Mouse (Mus musculus): Measurements from ENCODE around the gene Sft2d2. TPM values are rescaled to one million over a fixed set of nuclear protein-coding genes. Genes with fewer than 3 reads are reported as not detected.
A peak's percentile ranks its signal among the peaks of the same experiment; 100 is the strongest.

Sft2d2 gene
- total and polyA plus RNA-seq, 2 experiments = 29.8 to 32.4 TPM

- Histone ChIP-seq H3K4me1 (ENCODE audit: control insufficient read depth, insufficient read depth, low read length) (peaks cover 9% of the 10 kb centered on the region; the same call in 1 of the 2 replicates), H3K4me3 (ENCODE audit: insufficient read depth, low read depth, low read length) (peak overlapping the region; percentile 94), H3K27me3 (ENCODE audit: control insufficient read depth, insufficient read depth, low read length) (no peaks in the 10 kb centered on the region), H3K36me3 (ENCODE audit: control insufficient read depth, insufficient read depth, low read length) (no peaks in the 10 kb centered on the region), H3K27ac (replicated peaks; ENCODE audit: insufficient read depth, low read depth, low read length) (peak overlapping the region; percentile 66), H3K9ac (ENCODE audit: low read depth, low read length) (no peak overlapping the region), H3K79me2 (ENCODE audit: control insufficient read depth, insufficient read depth, low read length) (peaks cover 15% of the 10 kb centered on the region; the same call in 1 of the 2 replicates)
- TF ChIP-seq CTCF (IDR thresholded peaks at IDR 0.05; ENCODE audit: low read depth, low read length) = no peak
- no peak for TF ChIP-seq POLR2A (IDR thresholded peaks at IDR 0.05; ENCODE audit: extremely low read depth, insufficient read depth, low read length)
- no peak for DNase-seq (ENCODE audit: extremely low read depth, low read depth, low spot score)
- under 1% methylated on average over 5 of the region's 5 CpGs for WGBS
These were observed 400 bp upstream of the Sft2d2 start for GRCm38 (mm10) chr1:165194662-165195013.

DNA sequence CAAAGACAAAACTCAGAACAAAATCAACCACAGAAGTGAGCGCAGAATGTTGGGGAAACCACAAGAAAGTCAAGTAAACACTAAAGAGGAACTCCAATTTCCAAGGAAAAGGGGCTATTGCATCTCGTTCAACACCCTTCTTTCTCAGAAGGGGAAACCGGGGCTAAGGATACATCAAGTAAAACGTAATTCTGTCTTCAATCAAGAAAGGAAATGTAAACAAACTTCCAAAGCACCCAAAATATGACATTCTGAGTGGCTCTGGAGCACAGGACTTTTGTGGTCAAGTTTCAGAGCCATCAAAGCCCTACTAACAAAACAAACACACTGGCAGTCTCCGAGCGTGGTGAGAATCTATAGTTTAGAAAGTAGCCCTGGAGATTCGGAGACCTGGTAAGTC, 812 bp downstream of the Sft2d2 start:
- no peak for TF ChIP-seq CTCF (IDR thresholded peaks at IDR 0.05; ENCODE audit: low read depth, low read length)
- no peak for TF ChIP-seq POLR2A (IDR thresholded peaks at IDR 0.05; ENCODE audit: extremely low read depth, insufficient read depth, low read length)
- no peaks in the 10 kb centered on the region for H3K36me3 ChIP-seq (ENCODE audit: control insufficient read depth, insufficient read depth, low read length)
- H3K4me3 ChIP-seq (ENCODE audit: insufficient read depth, low read depth, low read length) = peak overlapping the region; percentile 94
- 3% methylated on average over 7 of the region's 7 CpGs for WGBS
- peak; percentile 37 for DNase-seq (ENCODE audit: extremely low read depth, low read depth, low spot score)
- 0 out of 2 replicates have a peak, but pooled peaks cover 7% of the 10 kb centered on the region for H3K4me1 ChIP-seq (ENCODE audit: control insufficient read depth, insufficient read depth, low read length)
- H3K9ac ChIP-seq (ENCODE audit: low read depth, low read length) = peak overlapping the region; percentile 96
- H3K27ac ChIP-seq (replicated peaks; ENCODE audit: insufficient read depth, low read depth, low read length) = peak overlapping the region; percentile 93
- peaks cover 21% of the 10 kb centered on the region; the same call in 1 of the 2 replicates for H3K79me2 ChIP-seq (ENCODE audit: control insufficient read depth, insufficient read depth, low read length)
- no peaks in the 10 kb centered on the region for H3K27me3 ChIP-seq (ENCODE audit: control insufficient read depth, insufficient read depth, low read length)

DNA sequence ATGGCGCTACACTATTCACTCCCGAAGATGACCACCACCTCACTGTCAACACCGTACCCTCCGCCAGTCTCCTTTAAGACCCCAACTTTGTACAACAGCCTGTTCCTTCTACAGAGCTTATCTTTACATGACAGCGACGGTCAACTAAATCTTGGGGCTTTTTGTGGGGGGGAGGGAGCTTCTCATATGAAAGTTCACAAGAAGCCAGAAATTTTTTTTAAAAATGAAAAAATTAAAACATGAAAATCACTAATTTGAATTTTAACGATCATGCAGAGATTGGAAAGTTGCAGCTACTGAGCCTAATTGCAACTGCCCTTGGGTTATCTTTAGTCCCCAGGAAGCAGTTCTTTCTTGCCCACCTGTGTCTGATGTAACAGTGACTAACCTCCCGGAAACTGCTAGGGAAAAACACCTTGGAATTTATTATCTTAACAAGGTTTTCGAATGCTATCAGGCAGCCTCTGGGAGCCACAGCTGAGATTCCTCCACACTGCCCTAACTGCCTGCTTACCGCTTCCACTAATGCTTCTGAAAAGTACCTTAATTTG, 1.4 kb downstream of the Sft2d2 start:
- TF ChIP-seq POLR2A (IDR thresholded peaks at IDR 0.05; ENCODE audit: extremely low read depth, insufficient read depth, low read length) = no peak
- TF ChIP-seq CTCF (IDR thresholded peaks at IDR 0.05; ENCODE audit: low read depth, low read length) = no peak
- Histone ChIP-seq H3K27ac (replicated peaks; ENCODE audit: insufficient read depth, low read depth, low read length) (peak overlapping the region; percentile 51), H3K4me3 (ENCODE audit: insufficient read depth, low read depth, low read length) (no peak overlapping the region; the same call in 1 of the 2 replicates), H3K9ac (ENCODE audit: low read depth, low read length) (peak overlapping the region; percentile 39; the same call in 1 of the 2 replicates), H3K4me1 (ENCODE audit: control insufficient read depth, insufficient read depth, low read length) (0 out of 2 replicates have a peak, but pooled peaks cover 7% of the 10 kb centered on the region), H3K36me3 (ENCODE audit: control insufficient read depth, insufficient read depth, low read length) (no peaks in the 10 kb centered on the region), H3K79me2 (ENCODE audit: control insufficient read depth, insufficient read depth, low read length) (peaks cover 21% of the 10 kb centered on the region; the same call in 1 of the 2 replicates), H3K27me3 (ENCODE audit: control insufficient read depth, insufficient read depth, low read length) (no peaks in the 10 kb centered on the region)
- no peak for DNase-seq (ENCODE audit: extremely low read depth, low read depth, low spot score)
- WGBS = 62% methylated on average over 10 of the region's 10 CpGs

DNA sequence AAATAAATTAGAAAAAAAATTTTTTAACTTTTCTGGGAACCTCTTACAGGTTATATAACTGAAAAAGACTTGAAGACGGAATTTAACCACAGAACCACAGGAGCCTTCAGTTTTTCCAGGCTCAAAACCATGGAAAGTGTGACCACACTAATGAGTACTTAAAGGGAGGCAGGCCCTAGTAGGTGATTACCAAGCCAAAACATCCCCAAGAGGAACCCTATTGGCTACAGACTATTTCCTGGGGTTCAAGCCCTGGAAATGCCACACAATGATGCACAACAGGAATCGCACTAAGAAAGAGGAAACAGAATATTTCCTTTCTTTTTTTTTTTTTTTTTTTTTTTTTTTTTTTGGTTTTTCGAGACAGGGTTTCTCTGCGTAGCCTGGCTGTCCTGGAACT, 2.1 kb downstream of the Sft2d2 start:
- Histone ChIP-seq H3K27ac (replicated peaks; ENCODE audit: insufficient read depth, low read depth, low read length) (no peak overlapping the region), H3K79me2 (ENCODE audit: control insufficient read depth, insufficient read depth, low read length) (peaks cover 21% of the 10 kb centered on the region; the same call in 1 of the 2 replicates), H3K4me3 (ENCODE audit: insufficient read depth, low read depth, low read length) (no peak overlapping the region), H3K9ac (ENCODE audit: low read depth, low read length) (no peak overlapping the region), H3K36me3 (ENCODE audit: control insufficient read depth, insufficient read depth, low read length) (no peaks in the 10 kb centered on the region), H3K4me1 (ENCODE audit: control insufficient read depth, insufficient read depth, low read length) (0 out of 2 replicates have a peak, but pooled peaks cover 7% of the 10 kb centered on the region), H3K27me3 (ENCODE audit: control insufficient read depth, insufficient read depth, low read length) (no peaks in the 10 kb centered on the region)
- WGBS = 80% methylated on average over 4 of the region's 4 CpGs
- TF ChIP-seq CTCF (IDR thresholded peaks at IDR 0.05; ENCODE audit: low read depth, low read length) (no peak), POLR2A (IDR thresholded peaks at IDR 0.05; ENCODE audit: extremely low read depth, insufficient read depth, low read length) (no peak)
- no peak for DNase-seq (ENCODE audit: extremely low read depth, low read depth, low spot score)

GRCm38 (mm10) chr1:165191611-165192010, 2.6 kb downstream of the Sft2d2 start:
- Histone ChIP-seq H3K27ac (replicated peaks; ENCODE audit: insufficient read depth, low read depth, low read length) (peak overlapping the region; percentile 55; the same call in 1 of the 2 replicates), H3K79me2 (ENCODE audit: control insufficient read depth, insufficient read depth, low read length) (peaks cover 21% of the 10 kb centered on the region; the same call in 1 of the 2 replicates), H3K27me3 (ENCODE audit: control insufficient read depth, insufficient read depth, low read length) (no peaks in the 10 kb centered on the region), H3K36me3 (ENCODE audit: control insufficient read depth, insufficient read depth, low read length) (no peaks in the 10 kb centered on the region), H3K9ac (ENCODE audit: low read depth, low read length) (no peak overlapping the region), H3K4me1 (ENCODE audit: control insufficient read depth, insufficient read depth, low read length) (0 out of 2 replicates have a peak, but pooled peaks cover 7% of the 10 kb centered on the region), H3K4me3 (ENCODE audit: insufficient read depth, low read depth, low read length) (no peak overlapping the region)
- no peak for DNase-seq (ENCODE audit: extremely low read depth, low read depth, low spot score)
- WGBS = 76% methylated on average over 13 of the region's 13 CpGs
- no peak for TF ChIP-seq POLR2A (IDR thresholded peaks at IDR 0.05; ENCODE audit: extremely low read depth, insufficient read depth, low read length)
- TF ChIP-seq CTCF (IDR thresholded peaks at IDR 0.05; ENCODE audit: low read depth, low read length) = no peak

Measured in liver, adult 2 months (tissue).